In genomic region chr7:135428840-135429239, GRCm38 (mm10) we compare ENCODE assay signal across 32 mouse cellular contexts. TPM values are rescaled to one million over a fixed set of nuclear protein-coding genes. Genes with fewer than 3 reads are reported as not detected.
DNase-seq lines count a peak whose midpoint lies in the region; ATAC-seq and TF ChIP-seq lines count a peak whose summit lies in the region.
"Had no signal": no experiment of that assay in that cellular context is flagged by ENCODE, and none has a peak within 500 bp of the region (broad histone marks: within the 10 kb centered on the region; RNA-seq: fewer than 3 reads in every experiment).

No protein-coding gene starts in this region.

- TF ChIP-seq EP300 in heart, adult 2 months (IDR thresholded peaks at IDR 0.05; ENCODE audit: insufficient read depth, low read depth, low read length) = no peak
- TF ChIP-seq EP300 in lung, postnatal 0 days (IDR thresholded peaks at IDR 0.05) = no peak
- no peak for TF ChIP-seq EP300 in stomach, postnatal 0 days (optimal IDR thresholded peaks at IDR 0.05)

- intact Hi-C loops in heart, adult 2 months (cut with DNase I) = no loop called here
- intact Hi-C loops in heart, postnatal 25 days (cut with DNase I) = no loop called here

- H3K9ac ChIP-seq in heart, adult 2 months (ENCODE audit: low read depth, low read length) = no peak overlapping the region
- no peak overlapping the region for H3K9ac ChIP-seq in lung, embryonic 14.5 days
- H3K9ac ChIP-seq in lung, postnatal 0 days (replicated peaks; ENCODE audit: low read depth) = no peak overlapping the region
- no peak overlapping the region for H3K9ac ChIP-seq in stomach, postnatal 0 days (ENCODE audit: low read length)
- H3K9ac ChIP-seq: forebrain, embryonic 13.5 days; heart, embryonic 13.5 days; hindbrain, embryonic 15.5 days; limb, embryonic 15.5 days; neural tube, embryonic 15.5 days had no signal

- no peak for TF ChIP-seq POLR2A in heart, adult 2 months (IDR thresholded peaks at IDR 0.05; ENCODE audit: insufficient read depth, low read depth, low read length)
- TF ChIP-seq POLR2A in brain, embryonic 14.5 days (IDR thresholded peaks at IDR 0.05; ENCODE audit: borderline replicate concordance, extremely low read depth, insufficient read depth, insufficient read length, poor library complexity, severe bottlenecking) = no peak

- H3K27me3 ChIP-seq in heart, adult 2 months (ENCODE audit: control insufficient read depth, insufficient read depth, low read length) = no peaks in the 10 kb centered on the region
- no peaks in the 10 kb centered on the region for H3K27me3 ChIP-seq in lung, embryonic 14.5 days (ENCODE audit: insufficient read depth, low read length)
- H3K27me3 ChIP-seq in lung, postnatal 0 days (replicated peaks; ENCODE audit: insufficient read depth, low read length) = no peaks in the 10 kb centered on the region
- H3K27me3 ChIP-seq in stomach, postnatal 0 days (ENCODE audit: control insufficient read depth, insufficient read depth, low read length) = no peaks in the 10 kb centered on the region
- H3K27me3 ChIP-seq: forebrain, embryonic 13.5 days; heart, embryonic 13.5 days; hindbrain, embryonic 15.5 days; limb, embryonic 15.5 days; neural tube, embryonic 15.5 days had no signal

- no peak overlapping the region for H3K4me3 ChIP-seq in heart, adult 2 months
- no peak overlapping the region for H3K4me3 ChIP-seq in lung, embryonic 14.5 days (ENCODE audit: low read depth, low read length)
- H3K4me3 ChIP-seq in lung, postnatal 0 days (ENCODE audit: low read depth, low read length) = no peak overlapping the region
- no peak overlapping the region for H3K4me3 ChIP-seq in stomach, postnatal 0 days (ENCODE audit: low read depth, low read length)
- H3K4me3 ChIP-seq: erythroblast, embryonic 14.5 days; forebrain, embryonic 13.5 days; heart, embryonic 13.5 days; hindbrain, embryonic 15.5 days; limb, embryonic 15.5 days; myocyte; neural tube, embryonic 15.5 days had no signal

- no peak overlapping the region for H3K4me2 ChIP-seq in lung, embryonic 14.5 days
- H3K4me2 ChIP-seq in lung, postnatal 0 days (replicated peaks; ENCODE audit: low read depth, low read length) = no peak overlapping the region
- H3K4me2 ChIP-seq in stomach, postnatal 0 days (replicated peaks; ENCODE audit: low read depth) = no peak overlapping the region
- H3K4me2 ChIP-seq: forebrain, embryonic 13.5 days; heart, embryonic 13.5 days; hindbrain, embryonic 15.5 days; limb, embryonic 15.5 days; neural tube, embryonic 15.5 days had no signal

- H3K9me3 ChIP-seq in lung, embryonic 14.5 days (ENCODE audit: low read depth, low read length) = no peaks in the 10 kb centered on the region; the same call in 1 of the 2 replicates
- no peaks in the 10 kb centered on the region for H3K9me3 ChIP-seq in lung, postnatal 0 days (ENCODE audit: low read length)
- H3K9me3 ChIP-seq in stomach, postnatal 0 days (ENCODE audit: control insufficient read depth, low read length) = no peaks in the 10 kb centered on the region
- H3K9me3 ChIP-seq: forebrain, embryonic 13.5 days; heart, embryonic 13.5 days; hindbrain, embryonic 15.5 days; limb, embryonic 15.5 days; neural tube, embryonic 15.5 days had no signal

- no peaks in the 10 kb centered on the region for H3K79me2 ChIP-seq in heart, adult 2 months (replicated peaks; ENCODE audit: control insufficient read depth, insufficient read depth, low read length)

- H3K4me1 ChIP-seq in heart, adult 2 months (ENCODE audit: control insufficient read depth, insufficient read depth, low read length) = no peaks in the 10 kb centered on the region
- H3K4me1 ChIP-seq in lung, embryonic 14.5 days (ENCODE audit: insufficient read depth) = no peaks in the 10 kb centered on the region
- H3K4me1 ChIP-seq in lung, postnatal 0 days (ENCODE audit: insufficient read depth, low read depth, low read length) = no peaks in the 10 kb centered on the region
- H3K4me1 ChIP-seq in stomach, postnatal 0 days (replicated peaks; ENCODE audit: control insufficient read depth, insufficient read depth) = no peaks in the 10 kb centered on the region
- H3K4me1 ChIP-seq: forebrain, embryonic 13.5 days; heart, embryonic 13.5 days; hindbrain, embryonic 15.5 days; limb, embryonic 15.5 days; neural tube, embryonic 15.5 days had no signal

- no peak for ATAC-seq in lung, embryonic 14.5 days (ENCODE audit: insufficient read depth)
- ATAC-seq in lung, postnatal 0 days = no peak
- ATAC-seq in stomach, postnatal 0 days (ENCODE audit: low FRiP score, low TSS enrichment) = no peak
- ATAC-seq: activated CD4-positive, CD25-positive, alpha-beta regulatory T cell, adult 4 months; CD4-positive, CD25-positive, alpha-beta regulatory T cell, adult 4 months; forebrain, embryonic 13.5 days had no signal

- 94% methylated on average over 6 of the region's 6 CpGs for WGBS in heart, adult 2 months
- 90% methylated on average over 6 of the region's 6 CpGs for WGBS in lung, embryonic 14.5 days
- WGBS in lung, postnatal 0 days = 88% methylated on average over 6 of the region's 6 CpGs
- WGBS in stomach, postnatal 0 days = 93% methylated on average over 6 of the region's 6 CpGs

- TF ChIP-seq CTCF in heart, adult 2 months (IDR thresholded peaks at IDR 0.05) = 0 out of 2 replicates have a peak, but pooled peaks have one; percentile 3
- TF ChIP-seq CTCF in lung, embryonic 14.5 days (IDR thresholded peaks at IDR 0.05; ENCODE audit: low read depth) = 0 out of 2 replicates have a peak, but pooled peaks have one; percentile 16
- no peak for TF ChIP-seq CTCF in lung, postnatal 0 days (IDR thresholded peaks at IDR 0.05)
- peak; percentile 5; the same call in 1 of the 2 replicates for TF ChIP-seq CTCF in brain, embryonic 14.5 days (IDR thresholded peaks at IDR 0.05; ENCODE audit: borderline replicate concordance, extremely low read depth, insufficient read depth, insufficient read length)
- 0 out of 2 replicates have a peak, but pooled peaks have one; percentile 2 for TF ChIP-seq CTCF in stomach, postnatal 0 days (IDR thresholded peaks at IDR 0.05; ENCODE audit: low read depth)

- no peaks in the 10 kb centered on the region for H3K36me3 ChIP-seq in heart, adult 2 months (ENCODE audit: control insufficient read depth, insufficient read depth, low read length)
- no peaks in the 10 kb centered on the region for H3K36me3 ChIP-seq in lung, embryonic 14.5 days (ENCODE audit: insufficient read depth)
- no peaks in the 10 kb centered on the region for H3K36me3 ChIP-seq in lung, postnatal 0 days (ENCODE audit: insufficient read depth, low read length)
- H3K36me3 ChIP-seq in stomach, postnatal 0 days (ENCODE audit: control insufficient read depth, insufficient read depth, low read length) = no peaks in the 10 kb centered on the region
- H3K36me3 ChIP-seq: heart, embryonic 13.5 days; hindbrain, embryonic 15.5 days; limb, embryonic 15.5 days; neural tube, embryonic 15.5 days had no signal

- H3K27ac ChIP-seq in heart, adult 2 months = no peak overlapping the region
- H3K27ac ChIP-seq in lung, embryonic 14.5 days (ENCODE audit: low read depth) = no peak overlapping the region
- no peak overlapping the region for H3K27ac ChIP-seq in lung, postnatal 0 days (ENCODE audit: low read length)
- no peak overlapping the region for H3K27ac ChIP-seq in stomach, postnatal 0 days (replicated peaks)
- H3K27ac ChIP-seq: forebrain, embryonic 13.5 days; heart, embryonic 13.5 days; hindbrain, embryonic 15.5 days; limb, embryonic 15.5 days; neural tube, embryonic 15.5 days had no signal

- no peak for DNase-seq in heart, adult 2 months
- DNase-seq in heart, postnatal 25 days (ENCODE audit: low spot score) = no peak
- DNase-seq in lung, embryonic 14.5 days = no peak
- no peak for DNase-seq in lung, postnatal 0 days (ENCODE audit: low spot score)
- DNase-seq in brain, embryonic 14.5 days (ENCODE audit: low read depth) = no peak
- DNase-seq in stomach, postnatal 0 days (ENCODE audit: low spot score) = no peak
- DNase-seq in spleen, adult 18-20 months = no peak
- DNase-seq in right cerebral cortex, postnatal 25 days = no peak
- DNase-seq: adrenal gland, postnatal 14 days; cerebellum, adult 8-10 months; heart, postnatal 36 days; kidney, adult 2 months; kidney, postnatal 14 days; midbrain, embryonic 14.5 days; right cerebral cortex, postnatal 14 days; thymus, postnatal 25 days had no signal

RNA-seq across cellular contexts. Expression of gene Foxi2, which starts 18.7 kb away (rescaled TPM):
- not detected for total RNA-seq in heart, adult 2 months (2021)
- polyA plus RNA-seq in heart, adult 2 months (2012; rRNA removed) = not detected in 2 replicates
- total RNA-seq in heart, postnatal 25 days (2021) = not detected
- polyA plus RNA-seq in lung, embryonic 14.5 days (2014; fragmentation: Nextera tagmentation; extraction: Ambion mirVana) = not detected in 2 replicates
- polyA plus RNA-seq in lung, postnatal 0 days (2015; fragmentation: Nextera tagmentation; extraction: Ambion mirVana) = not detected in 2 replicates
- polyA plus RNA-seq in brain, embryonic 14.5 days (2012; rRNA removed) = not detected in 2 replicates
- not detected in 2 replicates for polyA plus RNA-seq in stomach, postnatal 0 days (2015; fragmentation: Nextera tagmentation; extraction: Ambion mirVana)
- total RNA-seq: adrenal gland, postnatal 14 days; gastrocnemius, adult 8-10 months; heart, postnatal 36 days; layer of hippocampus, adult 8-10 months; left cerebral cortex, adult 18-20 months; left cerebral cortex, postnatal 36 days; megakaryocyte, adult 5-6 weeks had no signal
- polyA plus RNA-seq: activated CD4-positive, CD25-positive, alpha-beta regulatory T cell, adult 4 months; CD4-positive, CD25-positive, alpha-beta regulatory T cell, adult 4 months; cortical plate, adult 2 months; erythroblast, embryonic 14.5 days; forebrain, embryonic 13.5 days; heart, embryonic 13.5 days; kidney, adult 2 months; limb, embryonic 15.5 days; lung, embryonic 16.5 days; myocyte; neural tube, embryonic 15.5 days had no signal
